ENCODE assay signal across 10 mouse cellular contexts in genomic region chr17:7925413-7926160, GRCm38 (mm10). TPM values are rescaled to one million over a fixed set of nuclear protein-coding genes. Genes with fewer than 3 reads are reported as not detected.
DNase-seq lines count a peak whose midpoint lies in the region; ATAC-seq and TF ChIP-seq lines count a peak whose summit lies in the region.
"Had no signal": no experiment of that assay in that cellular context is flagged by ENCODE, and none has a peak within 500 bp of the region (broad histone marks: within the 10 kb centered on the region; RNA-seq: fewer than 3 reads in every experiment).

Gene Tagap (plus strand): TSS chr17:7926000.

- 0 out of 2 replicates have a peak, but pooled peaks have one; percentile 34 for TF ChIP-seq POLR2A in heart, adult 2 months (IDR thresholded peaks at IDR 0.05; ENCODE audit: insufficient read depth, low read depth, low read length)
- peak; percentile 41 to 69; a peak in 2 of 4 replicates for TF ChIP-seq POLR2A in MEL (IDR thresholded peaks at IDR 0.05; ENCODE audit: control insufficient read depth in 1 of 2, insufficient read depth in 1 of 2, low read depth in 1 of 2, low read length in 2 of 2, poor library complexity in 1 of 2)
- peak; percentile 62; the same call in 1 of the 2 replicates for TF ChIP-seq POLR2A in lung, adult 2 months (IDR thresholded peaks at IDR 0.05; ENCODE audit: borderline replicate concordance, extremely low read depth, low read depth, low read length)

- H3K4me3 ChIP-seq in heart, adult 2 months = no peak within 1 kb of the TSS
- H3K4me3 ChIP-seq in MEL (ENCODE audit: control insufficient read depth in 1 of 2, insufficient read depth in 1 of 2, low read depth in 2 of 2, low read length in 2 of 2) = peak within 1 kb of the TSS; percentile 66 to 68
- peak within 1 kb of the TSS; percentile 31 for H3K4me3 ChIP-seq in lung, adult 2 months (replicated peaks; ENCODE audit: extremely low read depth, low read depth, low read length)
- H3K4me3 ChIP-seq in midbrain, embryonic 16.5 days (ENCODE audit: low read depth, low read length) = no peak within 1 kb of the TSS
- H3K4me3 ChIP-seq in heart, embryonic 12.5 days = no peak within 1 kb of the TSS

- no peak for TF ChIP-seq CTCF in heart, adult 2 months (IDR thresholded peaks at IDR 0.05)
- TF ChIP-seq CTCF in MEL (IDR thresholded peaks at IDR 0.05 in 2 of 3, conservative IDR thresholded peaks at IDR 0.05 in 1 of 3; ENCODE audit: control insufficient read depth in 1 of 3, insufficient read depth in 1 of 3, low read depth in 2 of 3, low read length in 3 of 3, poor library complexity in 1 of 3, severe bottlenecking in 1 of 3) = no peak
- no peak for TF ChIP-seq CTCF in lung, adult 2 months (IDR thresholded peaks at IDR 0.05; ENCODE audit: insufficient read depth, low read length)

- no peak for TF ChIP-seq EP300 in heart, adult 2 months (IDR thresholded peaks at IDR 0.05; ENCODE audit: insufficient read depth, low read depth, low read length)
- TF ChIP-seq EP300 in MEL (IDR thresholded peaks at IDR 0.05; ENCODE audit: low read depth in 1 of 2, low read length in 2 of 2) = no peak

- intact Hi-C loops in heart, adult 2 months (cut with DNase I) = no loop called here
- intact Hi-C loops in heart, postnatal 10 days (cut with DNase I) = loop anchor here (5.0 kb wide), 1 partner anchor 58 kb away; no protein-coding TSS in a partner anchor

- no peaks in the 10 kb centered on the region for H3K27me3 ChIP-seq in heart, adult 2 months (ENCODE audit: control insufficient read depth, insufficient read depth, low read length)
- H3K27me3 ChIP-seq in MEL (ENCODE audit: control insufficient read depth in 1 of 2, insufficient read depth in 2 of 2, low read length in 2 of 2) = no peaks in the 10 kb centered on the region
- no peaks in the 10 kb centered on the region for H3K27me3 ChIP-seq in midbrain, embryonic 16.5 days (ENCODE audit: control insufficient read depth, insufficient read depth, low read depth, low read length)
- peaks cover 32% of the 10 kb centered on the region; the same call in 1 of the 2 replicates for H3K27me3 ChIP-seq in heart, embryonic 12.5 days (replicated peaks)

- ATAC-seq in midbrain, embryonic 16.5 days = no peak
- no peak for ATAC-seq in heart, embryonic 12.5 days (ENCODE audit: insufficient number of reproducible peaks, low FRiP score)

- H3K9me3 ChIP-seq in MEL (replicated peaks; ENCODE audit: insufficient read depth, low read length) = no peaks in the 10 kb centered on the region
- H3K9me3 ChIP-seq in midbrain, embryonic 16.5 days (replicated peaks; ENCODE audit: control insufficient read depth, low read length, poor library complexity, severe bottlenecking) = no peaks in the 10 kb centered on the region
- peaks cover 4% of the 10 kb centered on the region; the same call in 1 of the 2 replicates for H3K9me3 ChIP-seq in heart, embryonic 12.5 days (replicated peaks)

- no peak within 1 kb of the TSS for H3K4me2 ChIP-seq in midbrain, embryonic 16.5 days (ENCODE audit: low read length)
- no peak within 1 kb of the TSS for H3K4me2 ChIP-seq in heart, embryonic 12.5 days

- WGBS in heart, adult 2 months = 41% methylated on average over 13 of the region's 13 CpGs
- 23% methylated on average over 13 of the region's 13 CpGs for WGBS in lung, adult 2 months
- 74% methylated on average over 13 of the region's 13 CpGs for WGBS in midbrain, embryonic 16.5 days
- WGBS in heart, embryonic 12.5 days = 61% methylated on average over 13 of the region's 13 CpGs

- H3K9ac ChIP-seq in heart, adult 2 months (ENCODE audit: low read depth, low read length) = no peak within 1 kb of the TSS
- H3K9ac ChIP-seq in MEL (ENCODE audit: control insufficient read depth, low read depth, low read length, poor library complexity, severe bottlenecking) = peak within 1 kb of the TSS; percentile 87
- no peak within 1 kb of the TSS for H3K9ac ChIP-seq in midbrain, embryonic 16.5 days (ENCODE audit: low read depth, low read length)
- no peak within 1 kb of the TSS for H3K9ac ChIP-seq in heart, embryonic 12.5 days

- H3K4me1 ChIP-seq in heart, adult 2 months (ENCODE audit: control insufficient read depth, insufficient read depth, low read length) = no peaks in the 10 kb centered on the region
- H3K4me1 ChIP-seq in MEL (ENCODE audit: control insufficient read depth in 1 of 2, insufficient read depth in 2 of 2, low read length in 2 of 2) = peaks cover 13 to 21% of the 10 kb centered on the region in 2 experiments
- no peaks in the 10 kb centered on the region for H3K4me1 ChIP-seq in lung, adult 2 months (ENCODE audit: control insufficient read depth, insufficient read depth, low read length)
- H3K4me1 ChIP-seq in midbrain, embryonic 16.5 days (ENCODE audit: control insufficient read depth, insufficient read depth, low read length) = no peaks in the 10 kb centered on the region
- H3K4me1 ChIP-seq in heart, embryonic 12.5 days (replicated peaks) = peaks cover 17% of the 10 kb centered on the region

- no peaks in the 10 kb centered on the region for H3K36me3 ChIP-seq in heart, adult 2 months (ENCODE audit: control insufficient read depth, insufficient read depth, low read length)
- peaks cover under 1 to 27% of the 10 kb centered on the region in 2 experiments; a peak in 3 of 4 replicates for H3K36me3 ChIP-seq in MEL (ENCODE audit: control insufficient read depth in 1 of 2, insufficient read depth in 2 of 2, low read length in 2 of 2)
- no peaks in the 10 kb centered on the region for H3K36me3 ChIP-seq in midbrain, embryonic 16.5 days (ENCODE audit: control insufficient read depth, insufficient read depth, low read length)
- no peaks in the 10 kb centered on the region for H3K36me3 ChIP-seq in heart, embryonic 12.5 days

- H3K79me2 ChIP-seq in heart, adult 2 months (replicated peaks; ENCODE audit: control insufficient read depth, insufficient read depth, low read length) = no peaks in the 10 kb centered on the region
- H3K79me2 ChIP-seq in MEL (ENCODE audit: control insufficient read depth, insufficient read depth, low read length, poor library complexity) = peaks cover 3% of the 10 kb centered on the region; the same call in 1 of the 2 replicates

- H3K27ac ChIP-seq in heart, adult 2 months = peak within 1 kb of the TSS; percentile 47
- H3K27ac ChIP-seq in MEL (ENCODE audit: control insufficient read depth, low read depth, low read length) = peak within 1 kb of the TSS; percentile 60
- no peak within 1 kb of the TSS for H3K27ac ChIP-seq in midbrain, embryonic 16.5 days (ENCODE audit: low read length)
- no peak within 1 kb of the TSS for H3K27ac ChIP-seq in heart, embryonic 12.5 days (ENCODE audit: poor library complexity, severe bottlenecking)

- TF ChIP-seq RAD21 in MEL (IDR thresholded peaks at IDR 0.05; ENCODE audit: low read depth, low read length) = no peak

- DNase-seq in heart, adult 2 months = peak in 1 of 2 experiments; percentile 64
- DNase-seq in heart, postnatal 10 days = no peak
- DNase-seq in MEL (ENCODE audit: low read depth, low spot score) = peak; percentile 84
- DNase-seq in lung, adult 2 months = no peak
- DNase-seq in spleen, postnatal 14 days (ENCODE audit: low spot score in 2 of 2) = peak; percentile 26 to 40
- DNase-seq in frontal cortex, postnatal 36 days (ENCODE audit: low spot score in 2 of 2) = no peak
- DNase-seq: cerebellum, adult 9-10 months; left cerebral cortex, postnatal 4 days had no signal

TF ChIP-seq in MEL, 35 proteins besides CTCF, POLR2A, EP300 and RAD21 (continues in another document):
- TF ChIP-seq ELF1 (IDR thresholded peaks at IDR 0.05; ENCODE audit: low read depth, low read length) = peak; percentile 75
- TF ChIP-seq ZC3H11A (IDR thresholded peaks at IDR 0.05; ENCODE audit: low read depth, low read length) = no peak
- TF ChIP-seq USF2 (IDR thresholded peaks at IDR 0.05; ENCODE audit: borderline replicate concordance in 1 of 2, insufficient read depth in 1 of 2, low read depth in 1 of 2, low read length in 2 of 2) = no peak
- TF ChIP-seq CHD2 (IDR thresholded peaks at IDR 0.05; ENCODE audit: low read length) = no peak
- TF ChIP-seq TBP (IDR thresholded peaks at IDR 0.05; ENCODE audit: low read depth, low read length) = peak; percentile 60
- TF ChIP-seq MXI1 (IDR thresholded peaks at IDR 0.05; ENCODE audit: low read depth, low read length) = peak; percentile 64; the same call in 1 of the 2 replicates
- TF ChIP-seq NELFE (IDR thresholded peaks at IDR 0.05; ENCODE audit: low read depth, low read length) = peak; percentile 52; the same call in 1 of the 2 replicates
- no peak; the same call in 1 of the 2 replicates for TF ChIP-seq ZMIZ1 (IDR thresholded peaks at IDR 0.05; ENCODE audit: low read depth, low read length)
- TF ChIP-seq MYC (IDR thresholded peaks at IDR 0.05; ENCODE audit: low read depth, low read length) = no peak
- TF ChIP-seq KAT2A (conservative IDR thresholded peaks at IDR 0.05; ENCODE audit: low read depth, low read length) = no peak; the same call in 1 of the 2 replicates
- TF ChIP-seq HCFC1 (IDR thresholded peaks at IDR 0.05; ENCODE audit: low read depth, low read length) = peak; percentile 54; the same call in 1 of the 2 replicates
- peak; percentile 45; the same call in 1 of the 2 replicates for TF ChIP-seq POLR2AphosphoS2 (IDR thresholded peaks at IDR 0.05; ENCODE audit: low read length)
- TF ChIP-seq ETS1 (IDR thresholded peaks at IDR 0.05; ENCODE audit: low read depth, low read length) = peak; percentile 45
- no peak for TF ChIP-seq CHD1 (IDR thresholded peaks at IDR 0.05; ENCODE audit: low read depth, low read length)
- 0 out of 2 replicates have a peak, but pooled peaks have one; percentile 50 for TF ChIP-seq E2F4 (IDR thresholded peaks at IDR 0.05; ENCODE audit: borderline replicate concordance, low read depth, low read length)
- no peak for TF ChIP-seq MAFK (IDR thresholded peaks at IDR 0.05; ENCODE audit: borderline replicate concordance, low read depth, low read length)
- 0 out of 2 replicates have a peak, but pooled peaks have one; percentile 1 for TF ChIP-seq SMC3 (IDR thresholded peaks at IDR 0.05; ENCODE audit: low read depth, low read length)
- TF ChIP-seq MAX (IDR thresholded peaks at IDR 0.05; ENCODE audit: low read length) = peak; percentile 68; the same call in 1 of the 2 replicates
- TF ChIP-seq TCF12 (IDR thresholded peaks at IDR 0.05; ENCODE audit: low read depth, low read length) = no peak
- TF ChIP-seq MYB (IDR thresholded peaks at IDR 0.05; ENCODE audit: low read depth, low read length) = no peak

RNA-seq across cellular contexts. Expression of gene Tagap, which starts in this region (rescaled TPM):
- 1 to 10 TPM; 2.9 to 3.0 TPM for total RNA-seq in heart, adult 2 months (2021)
- polyA plus RNA-seq in heart, adult 2 months (2012; rRNA removed) = 0.94 and 1.3 TPM in 2 replicates
- total RNA-seq in heart, postnatal 10 days (2021) = 1 to 10 TPM; 2.6 to 3.0 TPM
- total RNA-seq in MEL (2012; rRNA removed) = 3.3 and 4.3 TPM in 2 replicates
- polyA plus RNA-seq in MEL (2012; ENCODE audit: insufficient read depth in 1 of 2, insufficient read length in 2 of 2, low read depth in 1 of 2, low replicate concordance in 2 of 2, missing spikeins in 1 of 2) = 1 to 10 TPM in 1 of 2 experiments, not detected in 1; 4.5 TPM
- 2.6 and 3.5 TPM in 2 replicates for polyA plus RNA-seq in lung, adult 2 months (2012; rRNA removed)
- 0.37 and 0.48 TPM in 2 replicates for polyA plus RNA-seq in midbrain, embryonic 16.5 days (2015; fragmentation: Nextera tagmentation; extraction: Ambion mirVana)
- 0.21 and 0.43 TPM in 2 replicates for polyA plus RNA-seq in heart, embryonic 12.5 days (2016; fragmentation: Nextera tagmentation; extraction: Ambion mirVana)

Comparison
In these comparisons a context has a peak if more than half of its experiments do, and no peak if none do; other contexts are left out.
1. H3K27ac ChIP-seq: peak in heart, adult 2 months (single experiment) and MEL (single experiment); none in midbrain, embryonic 16.5 days (single experiment) and heart, embryonic 12.5 days (single experiment).
2. DNase-seq: peak in MEL (single experiment) and spleen, postnatal 14 days (2 of 2); none in heart, postnatal 10 days (0 of 2), lung, adult 2 months (single experiment) and frontal cortex, postnatal 36 days (0 of 2).
3. H3K4me3 ChIP-seq: peak in MEL (2 of 2) and lung, adult 2 months (single experiment); none in heart, adult 2 months (single experiment), midbrain, embryonic 16.5 days (single experiment) and heart, embryonic 12.5 days (single experiment).
4. Peak in every context shown above with its lines, with median percentiles within 50 percentile points of each other: POLR2A ChIP-seq.